Mouse (Mus musculus) limb, embryonic 11.5 days (tissue): Measurements from ENCODE around the gene Nxnl1. TPM values are rescaled to one million over a fixed set of nuclear protein-coding genes. Genes with fewer than 3 reads are reported as not detected.
"Not testable (repeated sequence)": the region's sequence is repeated elsewhere in the genome, so short reads cannot be mapped to it uniquely, and the experiment has no call there.

ENCODE experiments used
- ATAC-seq: fragments of 200-750 bp; cut with Nextera tagmentation; 2 replicates; pipeline ENCODE4 v1.8.0; 2017; ENCODE audit warnings: low read depth; ENCODE audit not compliant: insufficient number of reproducible peaks, low FRiP score, low TSS enrichment
- DNase-seq: peaks from one replicate; pipeline ENCODE4 v3.0.0-alpha.2; 2015; ENCODE audit warnings: low spot score
- H3K27ac ChIP-seq: fragments of 300-500 bp; sonication (generic); replicated peaks from 2 replicates; pipeline ENCODE4 v1.5.1; 2014; ENCODE audit warnings: low read depth, mild to moderate bottlenecking, low read length
- H3K27me3 ChIP-seq: fragments of 300-500 bp; sonication (generic); 2 replicates; pipeline ENCODE4 v1.6.1; 2014; ENCODE audit warnings: mild to moderate bottlenecking, low read length, mixed read lengths; ENCODE audit not compliant: control insufficient read depth, insufficient read depth
- H3K36me3 ChIP-seq: fragments of 300-500 bp; sonication (generic); 2 replicates; pipeline ENCODE4 v1.6.1; 2014; ENCODE audit warnings: mild to moderate bottlenecking, low read length, moderate library complexity, mixed read lengths; ENCODE audit not compliant: control insufficient read depth, insufficient read depth
- H3K4me1 ChIP-seq: fragments of 300-500 bp; sonication (generic); 2 replicates; pipeline ENCODE4 v1.6.1; 2014; ENCODE audit warnings: low read length, mixed read lengths; ENCODE audit not compliant: control insufficient read depth, insufficient read depth
- H3K4me2 ChIP-seq: fragments of 300-500 bp; sonication (generic); 2 replicates; pipeline ENCODE4 v1.6.1; 2014; ENCODE audit warnings: low read depth, mild to moderate bottlenecking, moderate library complexity; ENCODE audit not compliant: severe bottlenecking
- H3K4me3 ChIP-seq: fragments of 300-500 bp; sonication (generic); 2 replicates; pipeline ENCODE4 v1.5.1; 2014; ENCODE audit warnings: low read depth, low read length
- H3K9ac ChIP-seq: fragments of 300-500 bp; sonication (generic); 2 replicates; pipeline ENCODE4 v1.6.1; 2014; ENCODE audit warnings: mild to moderate bottlenecking, low read length
- H3K9me3 ChIP-seq: fragments of 300-500 bp; sonication (generic); 2 replicates; pipeline ENCODE4 v1.6.1; 2016; ENCODE audit warnings: low read length; ENCODE audit not compliant: control insufficient read depth
- WGBS: fragments of 180-500 bp; shearing (Covaris S2); extraction: QIAGEN DNeasy Blood & Tissue Kit; methylation state at CpG from one replicate; pipeline ENCODE4 v1.1.7; 2014; 5-methylcytosine and 5-hydroxymethylcytosine counted together
- polyA plus RNA-seq: library from polyadenylated mRNA; unstranded; fragments of >200 nt; fragmentation: Nextera tagmentation; extraction: Ambion mirVana; gene quantifications from 2 replicates; pipeline ENCODE4 v1.2.1, GENCODE M21; 2014

Nxnl1 gene
- polyA plus RNA-seq, 1 experiment from 2014 or later, result not detected

- H3K36me3 ChIP-seq, result peaks cover 5% of the 10 kb centered on the region
- no peaks in the 10 kb centered on the region for H3K9me3 ChIP-seq
- peak within 1 kb of the TSS; percentile 88 for H3K4me2 ChIP-seq
- peaks cover 7% of the 10 kb centered on the region; the same call in 1 of the 2 replicates for H3K4me1 ChIP-seq
- DNase-seq (peak; percentile 96), ATAC-seq (peak; percentile 91)
- WGBS, result under 1% methylated on average over 53 of the region's 55 CpGs
- H3K27me3 ChIP-seq, result no peaks in the 10 kb centered on the region
- H3K4me3 ChIP-seq, result peak within 1 kb of the TSS; percentile 68
- 0 out of 2 replicates have a peak within 1 kb of the TSS, but pooled peaks have one; percentile 1 for H3K27ac ChIP-seq
- H3K9ac ChIP-seq, result peak within 1 kb of the TSS; percentile 66
Measured at GRCm38 (mm10) chr8:71542632-71543343, 23.6 kb downstream of the Nxnl1 start, which contains the start of gene Mvb12a. TSS of gene Mvb12a (plus strand) at chr8:71542922.

GRCm38 (mm10) chr8:71537028-71537867 is 29.2 kb downstream of the Nxnl1 start, which contains the start of gene Bst2:
TSS of gene Bst2 (minus strand) at chr8:71537456.
- peak; percentile 71; the same call in 1 of the 2 replicates for ATAC-seq
- H3K9ac ChIP-seq, result peak within 1 kb of the TSS; percentile 32
- H3K36me3 ChIP-seq, result no peaks in the 10 kb centered on the region
- no peaks in the 10 kb centered on the region; the same call in 1 of the 2 replicates for H3K27me3 ChIP-seq
- peak within 1 kb of the TSS; percentile 60 for H3K4me2 ChIP-seq
- WGBS, result 4% methylated on average over 37 of the region's 37 CpGs
- peak within 1 kb of the TSS; percentile 31 for H3K4me3 ChIP-seq
- H3K9me3 ChIP-seq, result no peaks in the 10 kb centered on the region
- 0 out of 2 replicates have a peak, but pooled peaks cover 3% of the 10 kb centered on the region for H3K4me1 ChIP-seq
- H3K27ac ChIP-seq, result no peak within 1 kb of the TSS
- peak; percentile 85 for DNase-seq

GRCm38 (mm10) chr8:71535663-71536062 is 30.7 kb downstream of the Nxnl1 start:
- DNase-seq (no peak), ATAC-seq (no peak)
- Histone ChIP-seq H3K4me2 (no peak overlapping the region), H3K9me3 (no peaks in the 10 kb centered on the region), H3K4me3 (no peak overlapping the region), H3K4me1 (0 out of 2 replicates have a peak, but pooled peaks cover 3% of the 10 kb centered on the region), H3K27ac (no peak overlapping the region), H3K9ac (no peak overlapping the region), H3K27me3 (no peaks in the 10 kb centered on the region; the same call in 1 of the 2 replicates), H3K36me3 (no peaks in the 10 kb centered on the region)
- WGBS, result 61% methylated on average over 5 of the region's 5 CpGs

- Histone ChIP-seq H3K27ac (no peak overlapping the region), H3K36me3 (no peaks in the 10 kb centered on the region), H3K4me1 (0 out of 2 replicates have a peak, but pooled peaks cover 3% of the 10 kb centered on the region), H3K9me3 (no peaks in the 10 kb centered on the region), H3K4me3 (no peak overlapping the region), H3K9ac (no peak overlapping the region), H3K27me3 (no peaks in the 10 kb centered on the region; the same call in 1 of the 2 replicates), H3K4me2 (no peak overlapping the region)
- ATAC-seq (no peak), DNase-seq (no peak)
- WGBS, result 30% methylated on average over 3 of the region's 3 CpGs
Measured at GRCm38 (mm10) chr8:71534263-71534810, 32.1 kb downstream of the Nxnl1 start.

GRCm38 (mm10) chr8:71530735-71531467 is 35.5 kb downstream of the Nxnl1 start:
- H3K9me3 ChIP-seq, H3K4me3 ChIP-seq, H3K36me3 ChIP-seq, ATAC-seq, H3K9ac ChIP-seq, H3K27me3 ChIP-seq, H3K27ac ChIP-seq, H3K4me2 ChIP-seq, H3K4me1 ChIP-seq, DNase-seq: not testable (repeated sequence)
- 75% methylated on average over 5 of the region's 12 CpGs for WGBS

- WGBS, result 85% methylated on average over 11 of the region's 11 CpGs
- H3K27me3 ChIP-seq, result peaks cover 15% of the 10 kb centered on the region
- DNase-seq (no peak), ATAC-seq (no peak)
- H3K27ac ChIP-seq, result peak overlapping the region; percentile 42; the same call in 1 of the 2 replicates
- no peaks in the 10 kb centered on the region for H3K36me3 ChIP-seq
- H3K4me2 ChIP-seq, result no peak overlapping the region
- peaks cover 3% of the 10 kb centered on the region; the same call in 1 of the 2 replicates for H3K4me1 ChIP-seq
- no peak overlapping the region for H3K9ac ChIP-seq
- H3K9me3 ChIP-seq, result no peaks in the 10 kb centered on the region
- no peak overlapping the region for H3K4me3 ChIP-seq
Measured at GRCm38 (mm10) chr8:71528362-71529073, 37.9 kb downstream of the Nxnl1 start.

GRCm38 (mm10) chr8:71527162-71527870 is 39.1 kb downstream of the Nxnl1 start:
- peaks cover 3% of the 10 kb centered on the region; the same call in 1 of the 2 replicates for H3K4me1 ChIP-seq
- H3K9me3 ChIP-seq, result no peaks in the 10 kb centered on the region
- H3K36me3 ChIP-seq, result no peaks in the 10 kb centered on the region
- H3K27me3 ChIP-seq, result peaks cover 15% of the 10 kb centered on the region
- 46% methylated on average over 3 of the region's 3 CpGs for WGBS
- H3K4me3 ChIP-seq, result no peak overlapping the region
- H3K4me2 ChIP-seq, result no peak overlapping the region
- DNase-seq (no peak), ATAC-seq (no peak)
- H3K27ac ChIP-seq, result no peak overlapping the region
- no peak overlapping the region for H3K9ac ChIP-seq
